Mouse (Mus musculus) CH12.LX (cell line): ENCODE results near the gene Tas2r119. TPM values are rescaled to one million over a fixed set of nuclear protein-coding genes. Genes with fewer than 3 reads are reported as not detected.

ENCODE experiments used
- DNase-seq: peaks from one replicate; pipeline ENCODE4 v3.0.0-alpha.2; 2013; ENCODE audit errors: extremely low read depth
- H3K27ac ChIP-seq: 2 replicates; pipeline ENCODE4 v1.5.1; 2012; ENCODE audit warnings: low read depth, mild to moderate bottlenecking, control low read depth, moderate library complexity; ENCODE audit not compliant: insufficient read depth
- H3K27me3 ChIP-seq: replicated peaks from 2 replicates; pipeline ENCODE3; 2012; ENCODE audit warnings: inconsistent platforms
- H3K36me3 ChIP-seq, 2 experiments: replicated peaks in 1 of 2; 2 replicates each; pipeline versions ENCODE3 to v1.6.1; 2012; ENCODE audit warnings: inconsistent platforms in 1 of 2, low read length in 1 of 2, mild to moderate bottlenecking in 1 of 2, mixed read lengths in 1 of 2, moderate library complexity in 1 of 2; ENCODE audit not compliant: control insufficient read depth in 1 of 2, insufficient read depth in 1 of 2
- H3K4me1 ChIP-seq, 2 experiments: 2 replicates each; pipeline ENCODE4 v1.6.1; 2012; ENCODE audit warnings: inconsistent platforms in 1 of 2, moderate library complexity in 1 of 2; ENCODE audit not compliant: insufficient read depth in 2 of 2, control insufficient read depth in 1 of 2
- H3K4me2 ChIP-seq: 2 replicates; pipeline ENCODE4 v1.6.1; 2012; ENCODE audit warnings: low read depth, mild to moderate bottlenecking, control low read depth; ENCODE audit not compliant: poor library complexity, insufficient read depth, severe bottlenecking
- H3K4me3 ChIP-seq, 3 experiments: fragments of 150-350 bp in 1 of 3; sonication (generic) in 1 of 3; replicated peaks in 1 of 3; 2 replicates each; pipeline versions ENCODE3 to v1.5.1; 2011 to 2012; ENCODE audit warnings: low read depth in 2 of 3, low read length in 2 of 3, mild to moderate bottlenecking in 2 of 3, moderate library complexity in 2 of 3, control low read depth in 1 of 3, improper control_type of control experiment in 1 of 3, inconsistent platforms in 1 of 3, mixed read lengths in 1 of 3; ENCODE audit not compliant: poor library complexity in 1 of 3
- H3K79me2 ChIP-seq: replicated peaks from 2 replicates; pipeline ENCODE4 v1.6.1; 2012; ENCODE audit warnings: mild to moderate bottlenecking, moderate library complexity; ENCODE audit not compliant: control insufficient read depth, poor library complexity, insufficient read depth, severe bottlenecking; ENCODE audit errors: extremely low read depth
- H3K9ac ChIP-seq: 2 replicates; pipeline ENCODE4 v1.6.1; 2012; ENCODE audit warnings: low read depth, mild to moderate bottlenecking, control low read depth, moderate library complexity; ENCODE audit not compliant: insufficient read depth
- H3K9me3 ChIP-seq: replicated peaks from 2 replicates; pipeline ENCODE3; 2012; ENCODE audit warnings: low read length, inconsistent platforms, mixed read lengths
- ETS1 ChIP-seq: conservative IDR thresholded peaks from 2 replicates; pipeline ENCODE4 v1.6.1; 2012; ENCODE audit warnings: low read depth, mild to moderate bottlenecking, inconsistent platforms, low read length, improper control_type of control experiment, moderate library complexity
- HCFC1 ChIP-seq: IDR thresholded peaks from 2 replicates; pipeline ENCODE4 v1.6.1; 2012; ENCODE audit warnings: low read depth, mild to moderate bottlenecking, inconsistent platforms, low read length, improper control_type of control experiment
- MAFK ChIP-seq: IDR thresholded peaks from 2 replicates; pipeline ENCODE4 v1.6.1; 2011; ENCODE audit warnings: low read length, improper control_type of control experiment; ENCODE audit not compliant: insufficient replicate concordance
- MEF2A ChIP-seq: IDR thresholded peaks from 2 replicates; pipeline ENCODE4 v1.6.1; 2014; ENCODE audit warnings: low read depth, mild to moderate bottlenecking, inconsistent platforms, low read length, improper control_type of control experiment, borderline replicate concordance
- MXI1 ChIP-seq: IDR thresholded peaks from 2 replicates; pipeline ENCODE4 v1.6.1; 2011; ENCODE audit warnings: mild to moderate bottlenecking, low read depth, low read length, improper control_type of control experiment
- RAD21 ChIP-seq: IDR thresholded peaks from 2 replicates; pipeline ENCODE4 v1.6.1; 2011; ENCODE audit warnings: low read depth, mild to moderate bottlenecking, low read length, improper control_type of control experiment, moderate library complexity
- RCOR1 ChIP-seq: conservative IDR thresholded peaks from 2 replicates; pipeline ENCODE4 v1.6.1; 2012; ENCODE audit warnings: low read depth, mild to moderate bottlenecking, inconsistent platforms, low read length, improper control_type of control experiment
- SIN3A ChIP-seq: IDR thresholded peaks from 2 replicates; pipeline ENCODE4 v1.6.1; 2012; ENCODE audit warnings: low read length, improper control_type of control experiment, inconsistent platforms
- USF2 ChIP-seq: conservative IDR thresholded peaks from 2 replicates; pipeline ENCODE4 v1.6.1; 2011; ENCODE audit warnings: low read depth, low read length, improper control_type of control experiment
- ZKSCAN1 ChIP-seq: IDR thresholded peaks from 2 replicates; pipeline ENCODE4 v1.6.1; 2012; ENCODE audit warnings: low read depth, inconsistent platforms, low read length, improper control_type of control experiment, borderline replicate concordance
- ZNF384 ChIP-seq: IDR thresholded peaks from 2 replicates; pipeline ENCODE4 v1.6.1; 2012; ENCODE audit warnings: low read depth, low read length, improper control_type of control experiment, inconsistent platforms
- dilution Hi-C: fragments of 300-500 bp; cut with MboI; formaldehyde crosslinking; loops from 2 replicates; pipeline ENCODE4 v1.14.3; 2020; ENCODE audit warnings: low sequenced_read_pairs; ENCODE audit not compliant: extremely low pct_unique_long_range_greater_than_20kb, extremely low pct_ligation_motif_present
- in situ Hi-C: fragments of 300-500 bp; cut with MboI; formaldehyde crosslinking; loops from 3 replicates; pipeline ENCODE4 v1.14.3; 2019; ENCODE audit warnings: low sequenced_read_pairs, low pct_ligation_motif_present, low pct_unique_long_range_greater_than_20kb, mixed read lengths
- polyA plus RNA-seq: library from polyadenylated mRNA; unstranded; fragments of >175 nt; gene quantifications from 2 replicates; pipeline ENCODE4 v1.2.1, GENCODE M21; 2012; ENCODE audit warnings: low read depth; ENCODE audit not compliant: insufficient read length
- total RNA-seq, 2 experiments: library from RNA; depleted of rRNA; stranded (reverse); fragments of 300-350 nt in 1 of 2; fragments of >200 nt in 1 of 2; gene quantifications; 2 replicates each; pipeline ENCODE4 v1.2.3; 2012 to 2014

Gene Tas2r119
- total and polyA plus RNA-seq, 3 experiments = not detected

- no peak overlapping the region for H3K4me3 ChIP-seq
- in situ Hi-C loops = no loop called here
- H3K27me3 ChIP-seq = no peaks in the 10 kb centered on the region
- dilution Hi-C loops = no loop called here
- 0 out of 2 replicates have a peak, but pooled peaks have one; percentile 13 for TF ChIP-seq MAFK
- no peak for TF ChIP-seq MXI1
- H3K9me3 ChIP-seq = no peaks in the 10 kb centered on the region
- peak overlapping the region; percentile 26; the same call in 1 of the 2 replicates for H3K4me2 ChIP-seq
- H3K36me3 ChIP-seq = no peaks in the 10 kb centered on the region
- no peak overlapping the region for H3K9ac ChIP-seq
- no peaks in the 10 kb centered on the region for H3K79me2 ChIP-seq
- DNase-seq = peak; percentile 34
- H3K27ac ChIP-seq = no peak overlapping the region
- peaks cover 3 to 47% of the 10 kb centered on the region in 2 experiments; a peak in 3 of 4 replicates for H3K4me1 ChIP-seq
Measured at GRCm38 (mm10) chr15:32153857-32154449, 23.1 kb upstream of the Tas2r119 start.

GRCm38 (mm10) chr15:32156126-32156525, 21.0 kb upstream of the Tas2r119 start:
- Histone ChIP-seq H3K79me2 (no peaks in the 10 kb centered on the region), H3K27ac (no peak overlapping the region), H3K36me3 (no peaks in the 10 kb centered on the region), H3K4me3 (no peak overlapping the region), H3K9me3 (no peaks in the 10 kb centered on the region), H3K27me3 (no peaks in the 10 kb centered on the region), H3K9ac (no peak overlapping the region), H3K4me1 (peaks cover 3 to 35% of the 10 kb centered on the region in 2 experiments; a peak in 3 of 4 replicates), H3K4me2 (no peak overlapping the region)
- dilution Hi-C loops (no loop called here), in situ Hi-C loops (no loop called here)
- TF ChIP-seq SIN3A (no peak), RCOR1 (no peak)
- DNase-seq = no peak

DNA sequence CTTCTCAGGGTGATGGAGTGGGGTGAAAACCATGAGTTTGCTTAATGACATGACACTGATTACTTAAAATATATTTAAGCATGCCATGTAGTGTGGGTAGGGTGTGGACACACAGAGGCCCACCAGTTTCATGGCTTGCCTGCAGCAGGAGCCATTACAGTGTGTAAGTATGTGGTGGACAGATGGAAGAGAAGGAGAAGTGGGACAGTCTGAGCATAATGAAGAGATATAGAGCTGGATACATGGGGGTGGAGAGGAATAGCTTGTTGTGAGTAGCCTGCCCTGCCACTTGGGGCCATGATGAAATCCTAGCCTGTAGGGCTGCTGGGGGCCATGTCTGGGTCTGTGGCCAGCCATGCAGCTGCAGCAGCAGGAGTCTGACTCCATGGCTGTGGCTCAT, 16.8 kb upstream of the Tas2r119 start:
- Histone ChIP-seq H3K9ac (no peak overlapping the region), H3K27ac (no peak overlapping the region), H3K36me3 (no peaks in the 10 kb centered on the region), H3K4me3 (no peak overlapping the region), H3K9me3 (no peaks in the 10 kb centered on the region), H3K4me1 (peaks cover 0 to 3% of the 10 kb centered on the region in 2 experiments; a peak in 1 of 4 replicates), H3K79me2 (no peaks in the 10 kb centered on the region), H3K4me2 (no peak overlapping the region)
- in situ Hi-C loops (no loop called here), dilution Hi-C loops (no loop called here)
- no peak for DNase-seq
- TF ChIP-seq SIN3A (no peak), HCFC1 (no peak), RAD21 (no peak), ZKSCAN1 (no peak), USF2 (no peak), MEF2A (no peak), ZNF384 (no peak), ETS1 (no peak)
- TF ChIP-seq, all 38 proteins: peak for 0
- H3K27me3 ChIP-seq = no peaks in the 10 kb centered on the region
